Mouse (Mus musculus) brain, embryonic 18.5 days (tissue): Measurements from ENCODE around the gene A3galt2.

Experiments
- DNase-seq: peaks from one replicate; pipeline ENCODE4 v3.0.0-alpha.2; 2012; ENCODE audit warnings: low read depth, low spot score

Gene A3galt2

GRCm38 (mm10) chr4:128793710-128794109, 38.5 kb downstream of the A3galt2 start:
- DNase-seq = no peak

GRCm38 (mm10) chr4:128794198-128794597, 39.0 kb downstream of the A3galt2 start:
- no peak for DNase-seq

- no peak for DNase-seq
Observed at GRCm38 (mm10) chr4:128795596-128795995, 40.4 kb downstream of the A3galt2 start.

- DNase-seq = no peak
Observed at GRCm38 (mm10) chr4:128796788-128797187, 41.6 kb downstream of the A3galt2 start.

DNA sequence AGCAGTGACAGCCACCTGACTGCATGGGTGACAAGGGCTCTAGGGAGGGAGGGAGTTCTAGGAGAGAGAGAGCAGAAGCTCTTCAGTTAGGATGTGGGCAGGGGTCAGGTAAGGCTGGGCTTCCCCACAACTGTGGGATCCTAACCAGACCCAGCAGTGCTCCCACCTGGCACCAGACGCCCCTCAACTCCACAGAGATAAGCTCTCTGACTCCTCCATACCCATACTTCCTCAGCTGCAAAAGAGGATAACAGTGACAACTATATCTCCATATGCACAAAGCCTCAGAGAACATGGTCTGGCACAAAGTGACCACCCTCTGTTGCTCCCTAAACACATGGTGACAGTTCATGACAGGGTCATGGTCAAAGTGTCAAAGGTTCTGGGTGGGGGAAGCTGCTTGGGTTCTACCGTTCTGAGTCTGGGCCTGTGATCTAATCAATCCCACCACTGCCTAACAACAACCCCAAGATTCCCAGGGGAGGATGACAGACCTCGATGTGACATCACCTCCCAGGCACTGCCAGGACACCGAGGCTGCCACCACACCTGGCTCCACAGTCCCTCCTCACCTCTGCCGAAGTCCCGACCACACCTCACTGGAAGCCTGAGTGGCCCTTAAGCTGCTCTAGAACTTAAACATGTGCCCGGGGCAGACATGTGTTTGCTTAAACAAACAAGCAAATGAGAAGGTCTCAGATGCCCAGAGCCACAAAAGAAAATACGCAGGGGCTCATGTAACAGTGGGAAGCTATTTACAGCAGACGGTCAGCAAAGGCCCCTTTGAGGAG, 46.7 kb downstream of the A3galt2 start:
- no peak for DNase-seq

DNA sequence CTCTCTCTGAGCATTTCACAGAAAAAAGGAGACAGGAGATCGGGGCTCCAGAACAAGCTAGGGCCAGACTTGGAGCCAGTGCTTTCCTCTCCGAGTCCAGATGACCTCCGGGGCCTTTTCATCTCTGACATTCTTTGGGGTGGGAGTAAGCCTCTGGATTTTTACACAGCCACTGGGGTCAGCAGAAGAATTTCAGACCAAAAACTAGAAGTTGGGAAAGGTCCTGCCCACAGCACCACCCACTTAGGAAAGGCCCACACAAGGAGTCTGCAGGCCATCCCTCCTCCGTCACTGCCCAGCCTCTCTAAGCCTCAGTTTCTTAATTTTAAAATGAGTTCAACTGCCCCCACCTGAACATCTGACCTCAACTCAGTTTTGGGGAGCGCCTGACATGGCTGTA, 48.4 kb downstream of the A3galt2 start:
- no peak for DNase-seq

DNA sequence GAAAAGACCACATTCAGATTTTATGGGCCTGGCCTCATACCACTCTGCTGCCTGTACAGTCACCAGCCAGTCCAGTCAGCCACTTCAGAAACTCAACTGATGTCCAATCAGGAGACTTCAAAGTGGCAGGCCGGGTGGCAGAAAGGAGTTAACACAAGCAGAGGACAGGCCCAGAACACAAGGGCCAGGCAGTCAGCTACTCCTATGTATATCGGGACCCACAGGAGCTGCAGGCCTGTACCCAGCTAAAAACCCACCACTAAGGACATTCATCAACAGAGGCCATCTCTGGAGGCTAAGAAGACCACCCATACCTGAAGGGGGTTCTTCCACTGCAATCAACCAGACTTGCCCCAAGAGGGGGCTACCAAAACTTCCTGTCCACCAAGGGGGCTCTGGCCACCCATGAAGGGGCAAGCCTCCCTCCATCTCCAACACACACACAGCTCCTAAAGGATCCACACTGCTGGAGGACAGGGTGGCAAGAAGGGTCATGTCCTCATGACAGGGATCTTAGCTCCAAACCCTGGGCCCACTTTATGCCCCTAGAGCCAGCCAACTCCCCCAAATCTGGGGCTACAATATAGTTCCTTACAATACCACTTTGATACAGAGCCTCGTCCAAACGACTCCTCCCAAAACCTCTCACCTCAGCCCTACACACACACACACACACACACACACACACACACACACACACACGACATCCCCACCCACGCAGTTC, 49.4 kb downstream of the A3galt2 start:
- no peak for DNase-seq

GRCm38 (mm10) chr4:128805150-128806042, 50.2 kb downstream of the A3galt2 start:
- DNase-seq = no peak

DNA sequence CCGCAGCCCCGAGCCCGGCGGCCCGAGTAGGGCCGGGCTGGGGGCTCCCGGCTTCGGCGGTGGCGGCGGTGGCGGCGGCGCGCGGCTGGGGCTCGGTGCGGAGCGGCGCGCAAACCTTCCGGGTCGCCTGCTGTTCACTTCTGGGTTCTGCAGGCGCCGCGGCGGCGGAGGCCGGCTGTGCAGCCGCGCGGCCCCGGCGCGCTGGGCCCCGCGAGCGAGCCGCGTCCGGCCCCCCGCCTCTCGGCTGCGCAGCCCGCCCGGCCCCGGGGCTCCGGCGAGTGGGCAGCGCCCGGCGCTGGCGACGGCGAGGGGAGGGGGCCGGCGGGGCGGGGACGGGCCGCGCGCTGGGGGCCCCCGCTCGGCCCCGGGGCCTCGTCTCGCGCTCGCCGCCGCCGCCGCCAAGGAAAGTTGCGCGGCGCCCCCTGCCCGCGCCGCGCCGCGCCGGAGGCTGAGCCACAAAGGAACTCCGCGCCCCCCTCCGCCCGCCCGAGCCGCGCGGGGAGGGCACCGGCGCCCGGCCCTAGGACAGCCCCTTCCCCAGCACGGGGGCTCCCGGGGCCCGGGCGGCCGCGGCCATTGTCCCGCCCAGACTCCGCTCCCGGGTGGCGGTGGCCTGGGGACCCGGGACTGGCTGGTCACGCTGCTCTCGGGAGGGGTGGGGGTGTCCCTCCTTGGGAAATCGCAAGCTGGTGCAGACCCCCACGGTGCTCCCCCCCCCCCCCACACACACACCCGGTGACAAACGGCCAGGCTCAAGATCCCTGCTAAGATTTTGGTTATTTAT, 51.1 kb downstream of the A3galt2 start, which contains the start of gene Zfp362:
Gene Zfp362 (minus strand): TSS at position 3 of the 784 bp plus-strand sequence.
- no peak for DNase-seq

GRCm38 (mm10) chr4:128806827-128807179, 51.6 kb downstream of the A3galt2 start:
- no peak for DNase-seq

- DNase-seq = peak; percentile 85
Observed at GRCm38 (mm10) chr4:128811382-128812056, 56.4 kb downstream of the A3galt2 start.

DNA sequence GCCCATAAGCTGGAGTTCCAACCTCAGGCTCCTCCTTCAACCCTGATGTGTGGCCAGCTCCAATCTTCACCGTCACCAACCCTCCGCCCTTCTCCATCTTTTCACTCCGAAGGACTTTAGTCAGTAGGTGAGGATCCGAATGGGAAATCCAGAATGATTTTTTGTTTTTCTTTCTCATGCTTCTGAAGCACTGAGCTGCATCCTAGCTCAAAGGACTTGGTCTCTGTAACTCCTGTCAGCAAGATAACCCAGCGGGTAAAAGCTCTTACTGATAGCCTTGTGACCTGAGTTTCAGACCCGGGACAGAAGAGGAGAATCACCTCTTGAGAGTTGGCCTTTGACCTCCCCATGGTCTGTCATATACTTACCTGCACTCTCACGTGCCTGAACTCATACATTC, 61.8 kb downstream of the A3galt2 start:
- no peak for DNase-seq
